Mouse (Mus musculus) layer of hippocampus, adult 18-20 months (tissue): ENCODE data around the gene 2410141K09Rik. TPM values are rescaled to one million over a fixed set of nuclear protein-coding genes. Genes with fewer than 3 reads are reported as not detected.
"Not testable (repeated sequence)": the region's sequence is repeated elsewhere in the genome, so short reads cannot be mapped to it uniquely, and the experiment has no call there.

ENCODE experiments used
- DNase-seq, 2 experiments: peaks; one replicate each; pipeline ENCODE4 v3.0.0; 2022; ENCODE audit warnings: low spot score in 2 of 2
- long read RNA-seq: library from polyadenylated mRNA; stranded (forward); transcript quantifications from one replicate; pipeline ENCODE4 v2.0.0, GENCODE M21; 2021
- total RNA-seq, 2 experiments: library from RNA; stranded (reverse); gene quantifications; 2 replicates each; pipeline ENCODE4 v1.2.3; 2021

Gene 2410141K09Rik
- total RNA-seq: not detected
- long read RNA-seq: 0 reads

GRCm38 (mm10) chr13:66441018-66441417 lies at the start of gene 2410141K09Rik:
Gene 2410141K09Rik (minus strand): TSS chr13:66441118.
- not testable (repeated sequence) for DNase-seq

- not testable (repeated sequence) for DNase-seq
Observed at GRCm38 (mm10) chr13:66426858-66427257, 14.1 kb downstream of the 2410141K09Rik start.

- not testable (repeated sequence) for DNase-seq
Observed at GRCm38 (mm10) chr13:66414962-66415361, 26.0 kb downstream of the 2410141K09Rik start.

Other genes starting within 250 kb of the 2410141K09Rik start
- not detected for gene Gm10772, start 213.5 kb downstream of the 2410141K09Rik start, total RNA-seq